Mouse (Mus musculus): ENCODE data around the gene Psmc3.
A peak's percentile ranks its signal among the peaks of the same experiment; 100 is the strongest.

The Psmc3 gene

DNA sequence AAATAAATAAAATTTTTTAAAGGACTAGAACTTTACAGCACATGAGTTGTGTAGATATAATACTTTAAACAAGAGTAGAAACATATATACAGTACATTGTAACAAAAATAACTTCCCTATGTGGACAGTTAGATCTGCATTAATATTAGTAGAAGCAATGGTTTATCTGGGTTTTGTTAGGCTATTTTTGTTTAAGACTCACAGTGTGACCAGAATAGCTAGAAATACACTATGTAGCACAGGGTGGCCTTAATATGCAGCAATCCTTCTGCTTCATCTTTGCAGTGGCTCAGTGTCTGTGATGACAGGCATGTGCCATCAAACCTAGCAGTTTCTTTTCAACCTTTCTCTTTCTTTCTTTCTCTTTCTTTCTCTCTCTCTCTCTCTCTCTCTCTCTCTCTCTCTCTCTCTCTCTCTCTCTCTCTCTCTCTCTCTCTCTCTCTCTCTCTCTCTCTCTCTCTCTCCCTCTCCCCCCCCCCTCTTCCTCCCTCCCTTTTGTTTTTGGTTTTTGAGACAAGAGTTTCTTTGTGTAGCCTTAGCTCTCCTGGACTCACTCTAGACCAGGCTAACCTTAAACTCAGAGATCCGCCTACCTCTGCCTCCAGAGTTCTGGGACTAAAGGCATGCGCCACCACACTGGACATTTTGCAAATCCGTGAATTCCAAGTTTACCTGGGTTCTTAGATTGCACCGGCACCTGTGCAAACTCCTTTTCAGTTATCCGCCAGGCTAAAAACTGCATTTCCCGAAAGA, 452 bp upstream of the Psmc3 start:
- DNase-seq (ENCODE audit: low spot score in 2 of 2), result no peak

DNA sequence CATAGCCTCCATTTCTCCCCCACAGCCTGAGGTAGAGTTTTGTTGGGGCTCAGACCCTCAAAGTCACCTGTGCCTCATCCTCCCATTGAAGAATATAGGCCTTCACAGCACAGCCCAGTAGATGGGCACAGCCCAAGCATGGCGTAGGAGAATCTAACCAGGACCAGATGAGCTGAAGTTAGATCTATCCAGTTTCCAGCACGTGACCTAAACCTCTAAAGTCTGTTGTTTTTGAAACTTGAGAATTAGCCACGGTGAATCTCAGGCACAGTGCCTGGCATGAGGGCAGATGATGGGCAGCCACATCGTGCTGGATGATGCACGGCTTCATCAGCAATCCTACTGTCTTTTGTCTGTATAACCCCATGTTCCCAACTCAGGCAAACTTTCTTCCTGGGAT, 4.6 kb downstream of the Psmc3 start:
- no peak for DNase-seq (ENCODE audit: low spot score in 2 of 2)

DNA sequence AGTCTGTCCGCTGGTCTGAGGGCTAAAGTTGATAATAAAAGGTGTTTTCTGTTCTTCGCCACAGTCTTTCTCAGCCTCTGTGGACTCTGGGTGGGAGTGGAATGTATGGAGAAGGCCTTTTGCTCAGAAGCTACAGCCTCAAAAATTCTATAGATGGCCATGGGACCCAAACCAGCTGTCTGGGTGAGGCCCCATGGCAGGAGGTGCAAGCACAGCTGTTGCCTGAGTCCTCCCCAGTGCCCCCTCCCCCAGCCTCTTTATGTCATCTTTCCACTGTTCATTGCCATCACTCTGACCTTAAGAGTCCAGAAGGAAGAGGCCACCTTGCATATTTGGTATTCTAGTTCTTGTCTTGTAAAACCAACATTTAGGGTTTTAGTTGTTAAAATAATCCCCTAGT, 5.6 kb downstream of the Psmc3 start:
- no peak for DNase-seq (ENCODE audit: low spot score in 2 of 2)

GRCm38 (mm10) chr2:91060544-91061355, 6.9 kb downstream of the Psmc3 start:
- DNase-seq (ENCODE audit: low spot score in 2 of 2), result peak; percentile 78 to 79

DNA sequence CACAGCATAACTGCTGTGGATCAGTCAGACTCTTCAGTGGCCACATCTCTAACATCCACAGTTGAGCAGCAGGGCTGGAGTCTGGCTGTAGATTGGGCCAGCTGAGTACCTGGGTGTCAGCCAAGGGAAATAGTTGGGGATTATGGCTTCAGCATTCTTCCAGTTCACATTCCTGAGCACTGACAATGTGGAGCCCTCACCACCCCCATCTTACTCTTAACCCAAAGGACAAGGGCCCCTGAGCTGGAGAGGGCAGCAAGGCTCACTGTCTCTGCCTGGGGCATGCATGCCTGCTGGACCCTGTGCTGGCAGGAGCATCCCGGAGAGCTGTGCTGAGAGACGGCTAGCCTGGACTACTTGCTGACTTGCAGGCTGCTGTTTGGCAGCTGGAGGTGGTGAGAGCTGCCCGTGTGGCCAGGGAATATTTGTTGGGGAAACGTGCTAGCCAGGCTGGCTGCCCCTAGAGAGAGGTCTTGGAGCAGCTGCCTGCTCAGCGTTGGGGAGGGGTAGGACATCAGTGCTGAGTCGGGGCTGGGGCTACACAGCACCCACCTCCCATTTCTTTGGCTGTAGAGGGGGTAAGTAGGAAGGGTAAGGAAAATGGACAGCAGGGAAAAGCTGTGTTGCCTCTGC, 8.2 kb downstream of the Psmc3 start:
- no peak for DNase-seq (ENCODE audit: low spot score in 2 of 2)

DNA sequence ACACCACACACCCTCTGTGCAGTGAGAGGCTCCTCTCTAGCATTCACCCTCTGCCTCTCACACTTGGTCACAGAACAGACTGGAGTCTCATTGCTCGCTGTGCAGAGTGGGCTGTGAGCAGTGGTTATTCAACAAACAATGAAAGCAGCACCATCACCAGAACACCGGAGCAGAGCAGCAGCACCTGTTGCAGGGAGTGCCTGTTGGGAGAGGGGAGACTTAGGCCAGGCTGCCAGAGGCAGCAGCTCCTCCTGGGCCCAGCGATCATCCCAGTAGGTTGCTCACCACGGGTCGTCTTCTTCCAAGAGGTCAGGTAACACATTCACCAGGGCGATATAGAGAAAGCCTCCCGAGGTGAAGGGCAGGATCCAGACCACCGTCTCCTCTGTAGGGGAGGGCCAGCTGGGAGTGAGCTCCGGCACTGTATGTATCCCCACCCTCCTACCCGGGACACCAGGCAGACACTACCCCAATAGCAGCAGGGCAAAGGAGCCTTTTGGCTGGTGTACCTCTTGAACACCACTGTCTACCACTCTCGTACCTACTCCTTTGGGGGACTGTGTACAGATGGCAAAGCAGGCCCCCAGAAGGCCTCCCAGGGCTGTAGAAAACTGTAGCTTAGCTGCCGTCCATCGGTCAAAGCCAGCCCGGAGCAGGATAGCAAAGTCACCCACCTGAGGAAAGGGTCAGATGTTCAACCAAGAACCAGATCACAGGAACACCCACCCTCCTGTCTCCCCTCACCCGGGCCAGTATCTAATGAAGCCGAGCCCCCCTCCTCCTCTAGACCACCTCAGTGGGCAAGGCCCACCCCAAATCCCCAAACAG, 9.2 kb downstream of the Psmc3 start:
- DNase-seq (ENCODE audit: low spot score in 2 of 2), result no peak

DNA sequence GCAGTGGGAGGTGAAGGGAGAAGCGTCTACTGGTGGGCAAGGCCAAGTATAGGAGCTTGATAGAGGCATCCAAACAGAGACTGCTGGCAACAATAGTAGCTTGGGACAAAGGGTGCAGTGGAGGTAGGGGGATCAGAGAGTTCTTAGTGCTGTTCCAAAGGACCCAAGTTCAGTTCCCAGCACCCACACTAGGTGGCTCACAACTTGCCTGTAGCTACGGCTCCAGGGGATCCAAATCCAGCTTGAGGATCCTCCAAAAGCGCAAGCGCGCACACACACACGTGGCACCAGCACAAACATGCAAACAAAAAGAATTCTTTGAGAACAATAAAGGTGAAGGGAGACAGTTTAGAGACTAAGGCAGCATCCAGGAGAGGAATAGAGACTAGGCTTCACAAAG, 10.4 kb downstream of the Psmc3 start:
- DNase-seq (ENCODE audit: low spot score in 2 of 2), result no peak

- peak in 1 of 2 experiments; percentile 51 for DNase-seq (ENCODE audit: low spot score in 2 of 2)
Measured at GRCm38 (mm10) chr2:91065544-91065943, 11.7 kb downstream of the Psmc3 start.

- DNase-seq (ENCODE audit: low spot score in 2 of 2), result no peak
Measured at GRCm38 (mm10) chr2:91066455-91066854, 12.6 kb downstream of the Psmc3 start.

GRCm38 (mm10) chr2:91068162-91068871, 14.5 kb downstream of the Psmc3 start:
- DNase-seq (ENCODE audit: low spot score in 2 of 2), result no peak

DNA sequence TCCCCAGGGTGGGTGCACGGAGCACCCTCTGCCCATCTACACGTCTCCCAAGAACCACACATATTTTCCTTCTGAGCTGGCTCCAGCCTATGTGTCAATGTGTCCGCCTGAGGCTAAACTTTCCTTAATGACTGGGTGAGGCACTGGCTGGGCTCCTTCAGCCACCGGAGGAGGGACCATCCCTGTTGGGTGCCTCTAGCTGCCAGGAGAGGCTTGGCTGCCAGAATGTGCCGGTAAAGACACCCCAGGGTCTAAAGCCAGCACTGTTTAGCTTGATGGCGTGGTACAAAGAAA, 15.0 kb downstream of the Psmc3 start:
- no peak for DNase-seq (ENCODE audit: low spot score in 2 of 2)

GRCm38 (mm10) chr2:91069306-91070000, 15.6 kb downstream of the Psmc3 start:
- no peak for DNase-seq (ENCODE audit: low spot score in 2 of 2)

- peak; percentile 96 to 97 for DNase-seq (ENCODE audit: low spot score in 2 of 2)
Measured at GRCm38 (mm10) chr2:91070076-91070800, 16.4 kb downstream of the Psmc3 start, which contains the start of gene Slc39a13. TSS of gene Slc39a13 (minus strand) at chr2:91070417.

GRCm38 (mm10) chr2:91071059-91071458, 17.2 kb downstream of the Psmc3 start:
- DNase-seq (ENCODE audit: low spot score in 2 of 2), result no peak

DNA sequence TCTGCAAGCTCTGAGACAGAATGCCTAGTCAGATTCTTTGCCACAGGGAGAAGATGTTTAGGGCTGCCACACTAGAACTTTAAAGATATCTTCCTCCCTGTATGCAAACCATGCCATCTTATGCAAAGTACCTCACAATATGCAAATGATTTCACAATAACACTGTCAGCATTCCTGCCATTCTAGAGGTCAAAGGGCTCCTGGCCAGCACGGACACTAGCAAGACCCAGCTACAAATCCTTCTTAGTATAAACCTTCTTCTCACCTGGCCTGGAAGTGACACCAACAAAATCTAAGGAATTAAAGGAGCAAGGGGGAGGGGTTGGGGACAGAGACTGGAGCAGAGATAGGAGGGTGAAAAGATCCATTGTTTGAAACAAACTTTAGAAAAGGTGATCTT, 18.3 kb downstream of the Psmc3 start:
- no peak for DNase-seq (ENCODE audit: low spot score in 2 of 2)

DNA sequence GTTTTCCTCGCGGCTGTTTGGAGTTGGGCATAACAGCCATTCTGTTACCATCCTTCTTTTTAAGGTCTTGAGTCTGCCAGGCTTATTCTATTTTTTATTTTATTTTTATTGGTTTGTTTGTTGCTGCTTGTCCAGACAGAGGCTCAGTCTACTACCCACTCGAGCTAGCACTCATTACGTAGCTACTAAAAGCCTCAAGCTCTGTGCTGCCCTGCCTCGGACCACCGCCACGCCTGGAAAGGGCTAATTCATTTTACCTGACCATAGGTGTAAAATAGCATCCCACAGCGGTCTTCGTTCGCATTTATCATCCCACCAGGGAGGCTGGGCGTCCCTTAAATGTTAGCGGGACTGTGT, 24.1 kb downstream of the Psmc3 start:
- DNase-seq (ENCODE audit: low spot score in 2 of 2), result no peak

DNA sequence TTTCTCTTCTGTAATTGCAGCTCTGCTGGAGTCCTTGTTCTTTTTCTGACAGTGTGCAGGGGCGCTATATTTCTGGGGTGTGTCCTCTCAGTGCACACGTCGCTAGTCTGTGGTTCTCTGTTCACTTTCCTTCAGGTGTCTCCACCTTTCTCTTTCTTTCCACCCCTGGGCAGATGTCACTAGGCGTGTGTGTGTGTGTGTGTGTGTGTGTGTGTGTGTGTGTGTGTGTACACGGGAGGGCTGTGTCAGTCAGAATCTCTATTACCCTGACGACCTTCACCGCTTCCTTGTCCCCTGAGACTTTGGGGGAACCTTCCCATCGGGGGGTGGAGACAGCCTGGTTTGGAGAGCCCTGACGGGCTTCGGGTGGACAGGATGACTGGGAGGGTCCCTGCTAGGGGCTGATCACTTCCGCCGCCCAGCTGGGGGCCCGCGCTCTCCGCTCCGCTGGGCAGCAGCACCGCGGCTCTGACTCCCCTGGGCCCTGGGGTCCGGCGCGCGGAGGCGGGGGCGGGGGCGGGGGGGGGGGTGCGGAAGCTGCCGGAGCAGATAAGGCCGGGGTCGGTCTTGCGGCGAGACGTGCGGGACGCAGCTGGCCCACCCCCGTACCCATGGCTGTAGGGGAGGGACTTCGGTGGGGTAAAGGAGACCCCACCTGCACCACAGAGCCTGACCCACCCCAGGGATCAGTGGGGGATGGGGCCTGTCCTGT, 24.7 kb downstream of the Psmc3 start:
- DNase-seq (ENCODE audit: low spot score in 2 of 2), result no peak

GRCm38 (mm10) chr2:91079026-91079384, 25.2 kb downstream of the Psmc3 start:
- no peak for DNase-seq (ENCODE audit: low spot score in 2 of 2)

GRCm38 (mm10) chr2:91080784-91081513, 27.1 kb downstream of the Psmc3 start:
- DNase-seq (ENCODE audit: low spot score in 2 of 2), result no peak
